Mouse (Mus musculus) gastrocnemius, adult 8-10 months (tissue): ENCODE measurements at regions not wholly inside any gene's neighbourhood (a gene's known extent, or its start where the extent isn't known, plus 50 kb on each side); places are given as distances from the start of the nearest gene placed in this dataset.
"Not testable (repeated sequence)": the region's sequence is repeated elsewhere in the genome, so short reads cannot be mapped to it uniquely, and the experiment has no call there.

ENCODE experiments used
- DNase-seq, 2 experiments: peaks; one replicate each; pipeline ENCODE4 v3.0.0; 2022; ENCODE audit warnings: low spot score in 2 of 2

GRCm38 (mm10) chr13:99128979-99129378 is 55.6 kb upstream of the Zfp366 start:
- no peak for DNase-seq

- peak; percentile 45 for DNase-seq
These were observed 56.3 kb upstream of the Zfp366 start for GRCm38 (mm10) chr13:99128284-99128691.

GRCm38 (mm10) chr13:99127716-99128115 is 56.9 kb upstream of the Zfp366 start:
- DNase-seq: peak in 1 of 2 experiments; percentile 27

GRCm38 (mm10) chr13:99126971-99127370 is 57.7 kb upstream of the Zfp366 start:
- DNase-seq: not testable (repeated sequence)

- no peak for DNase-seq
These were observed 58.1 kb upstream of the Zfp366 start for GRCm38 (mm10) chr13:99126538-99126937.

- no peak for DNase-seq
These were observed 58.7 kb upstream of the Zfp366 start for GRCm38 (mm10) chr13:99125946-99126345.

GRCm38 (mm10) chr13:99124894-99125570 is 59.6 kb upstream of the Zfp366 start:
- peak; percentile 82 for DNase-seq

GRCm38 (mm10) chr13:99124141-99124540 is 60.5 kb upstream of the Zfp366 start:
- no peak for DNase-seq

- no peak for DNase-seq
These were observed 61.0 kb upstream of the Zfp366 start for GRCm38 (mm10) chr13:99123476-99124140.

GRCm38 (mm10) chr13:99122539-99122938 is 62.1 kb upstream of the Zfp366 start:
- not testable (repeated sequence) for DNase-seq

- no peak for DNase-seq
These were observed 63.5 kb upstream of the Zfp366 start for GRCm38 (mm10) chr13:99121096-99121495.

GRCm38 (mm10) chr13:99119941-99120340 is 64.7 kb upstream of the Zfp366 start:
- DNase-seq: no peak

- no peak for DNase-seq
These were observed 65.7 kb upstream of the Zfp366 start for GRCm38 (mm10) chr13:99118901-99119300.

GRCm38 (mm10) chr13:99115541-99115940 is 69.1 kb upstream of the Zfp366 start:
- DNase-seq: no peak

GRCm38 (mm10) chr13:99114565-99114964 is 70.1 kb upstream of the Zfp366 start:
- DNase-seq: no peak

GRCm38 (mm10) chr13:99111736-99112386 is 72.8 kb upstream of the Zfp366 start:
- DNase-seq: no peak

- no peak for DNase-seq
These were observed 76.6 kb upstream of the Zfp366 start for GRCm38 (mm10) chr13:99107983-99108382.

GRCm38 (mm10) chr13:99102089-99102681 is 82.4 kb upstream of the Zfp366 start:
- DNase-seq: no peak

GRCm38 (mm10) chr13:99100430-99101409 is 83.9 kb upstream of the Zfp366 start:
- no peak for DNase-seq

- no peak for DNase-seq
These were observed 84.7 kb upstream of the Zfp366 start for GRCm38 (mm10) chr13:99099794-99100429.
